Mouse (Mus musculus) kidney, postnatal 10 days (tissue): Measurements from ENCODE around the gene Alg2.

Experiments
- DNase-seq: peaks from one replicate; pipeline ENCODE4 v3.0.0; 2021; ENCODE audit warnings: mixed read lengths

Gene Alg2

GRCm38 (mm10) chr4:47473968-47474729 lies at the start of gene Alg2, which contains the start of gene Sec61b:
Alg2 (minus strand) TSS chr4:47474333.
Sec61b (plus strand) TSS chr4:47474658.
- DNase-seq = peak; percentile 99

GRCm38 (mm10) chr4:47521884-47522605 lies 47.9 kb upstream of the Alg2 start:
- peak; percentile 43 for DNase-seq

GRCm38 (mm10) chr4:47520076-47520475 lies 45.9 kb upstream of the Alg2 start:
- DNase-seq = no peak

- no peak for DNase-seq
These were observed 44.5 kb upstream of the Alg2 start for GRCm38 (mm10) chr4:47518551-47519181.

GRCm38 (mm10) chr4:47504841-47505517 lies 30.8 kb upstream of the Alg2 start:
- no peak for DNase-seq

- DNase-seq = no peak
These were observed 28.9 kb upstream of the Alg2 start for GRCm38 (mm10) chr4:47503045-47503444.

- peak; percentile 38 for DNase-seq
These were observed 28.4 kb upstream of the Alg2 start for GRCm38 (mm10) chr4:47502546-47502971.

- DNase-seq = no peak
These were observed 25.0 kb upstream of the Alg2 start for GRCm38 (mm10) chr4:47499121-47499545.

GRCm38 (mm10) chr4:47497811-47498385 lies 23.8 kb upstream of the Alg2 start:
- DNase-seq = no peak

- no peak for DNase-seq
These were observed 20.6 kb upstream of the Alg2 start for GRCm38 (mm10) chr4:47494686-47495085.

GRCm38 (mm10) chr4:47494137-47494536 lies 20.0 kb upstream of the Alg2 start:
- DNase-seq = no peak

GRCm38 (mm10) chr4:47493456-47493855 lies 19.3 kb upstream of the Alg2 start:
- DNase-seq = no peak

- DNase-seq = no peak
These were observed 18.4 kb upstream of the Alg2 start for GRCm38 (mm10) chr4:47492311-47493086.

- no peak for DNase-seq
These were observed 17.1 kb upstream of the Alg2 start for GRCm38 (mm10) chr4:47491243-47491642.

- no peak for DNase-seq
These were observed 6.4 kb upstream of the Alg2 start for GRCm38 (mm10) chr4:47480576-47480975.

GRCm38 (mm10) chr4:47480095-47480494 lies 6.0 kb upstream of the Alg2 start:
- no peak for DNase-seq

- no peak for DNase-seq
These were observed 3.4 kb upstream of the Alg2 start for GRCm38 (mm10) chr4:47477539-47477938.

GRCm38 (mm10) chr4:47474730-47475643 lies 854 bp upstream of the Alg2 start:
- no peak for DNase-seq

GRCm38 (mm10) chr4:47473586-47473967 lies 556 bp downstream of the Alg2 start:
- no peak for DNase-seq

- DNase-seq = no peak
These were observed 6.9 kb downstream of the Alg2 start for GRCm38 (mm10) chr4:47467196-47467595.
